Mouse (Mus musculus) thymus, postnatal 14 days (tissue): Measurements from ENCODE around the gene Ccr5.
"Not testable (repeated sequence)": the region's sequence is repeated elsewhere in the genome, so short reads cannot be mapped to it uniquely, and the experiment has no call there.

ENCODE experiments used
- DNase-seq: peaks from one replicate; pipeline ENCODE4 v3.0.0; 2021

Gene Ccr5

DNA sequence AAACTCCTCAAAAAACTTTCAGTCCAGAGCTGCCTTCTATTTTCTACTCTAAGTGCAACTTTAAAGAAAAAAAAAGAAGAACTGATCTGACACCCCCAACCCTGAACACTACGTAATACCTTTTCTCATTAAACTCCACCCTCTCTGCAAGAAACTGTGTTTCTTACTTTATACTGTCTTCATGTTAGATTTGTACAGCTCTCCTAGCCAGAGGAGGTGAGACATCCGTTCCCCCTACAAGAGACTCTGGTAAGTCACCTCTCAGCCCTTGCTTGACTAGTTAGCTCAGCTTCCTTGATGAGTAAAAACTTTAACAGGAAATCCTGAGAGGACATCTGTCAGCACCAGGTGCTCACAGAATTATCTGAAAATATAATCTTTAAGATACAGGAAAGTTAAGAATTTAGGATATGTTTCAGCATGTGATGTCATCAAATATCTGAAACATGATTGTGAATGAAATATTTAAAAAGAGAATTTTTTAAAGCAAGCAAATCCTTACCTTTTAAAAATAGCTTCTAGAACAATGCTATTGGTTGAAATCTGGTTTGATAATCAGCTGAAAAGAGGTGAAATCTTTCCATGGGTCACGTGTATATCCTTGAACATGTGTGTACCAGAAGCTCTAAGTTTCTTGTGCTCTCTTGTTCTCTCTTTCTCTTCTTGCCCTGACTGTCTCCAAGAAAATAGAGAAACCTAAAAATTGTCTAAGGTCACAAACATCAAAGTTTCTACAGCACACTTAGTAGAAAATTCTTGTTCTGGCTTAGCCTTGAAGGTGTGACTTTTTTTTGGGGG, at the start of gene Ccr5:
Gene Ccr5 (plus strand): TSS at position 157 of the 798 bp plus-strand sequence.
- peak; percentile 51 for DNase-seq

DNA sequence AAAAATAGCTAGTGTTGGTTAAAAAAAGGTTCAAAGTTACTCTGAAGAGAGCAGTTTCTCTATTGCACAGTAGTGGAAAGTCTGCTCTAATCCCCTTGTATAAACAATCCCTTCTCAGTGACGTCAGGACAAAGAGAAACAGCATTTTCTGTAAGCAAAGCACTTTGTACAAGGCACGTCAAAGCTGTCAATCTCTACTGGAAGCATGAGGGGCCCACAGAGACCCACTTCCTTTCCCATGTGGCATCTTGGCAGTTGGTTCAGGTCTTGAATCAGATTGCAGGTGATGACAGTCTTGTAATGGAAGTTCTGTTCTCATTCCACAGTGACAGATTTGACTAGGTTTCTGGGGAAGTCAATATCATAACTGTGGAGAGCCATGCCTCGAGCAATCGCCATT, 41.5 kb upstream of the Ccr5 start:
- no peak for DNase-seq

GRCm38 (mm10) chr9:124080471-124080870, 40.9 kb upstream of the Ccr5 start:
- not testable (repeated sequence) for DNase-seq

- no peak for DNase-seq
These were observed 30.9 kb upstream of the Ccr5 start for GRCm38 (mm10) chr9:124090441-124090840.

DNA sequence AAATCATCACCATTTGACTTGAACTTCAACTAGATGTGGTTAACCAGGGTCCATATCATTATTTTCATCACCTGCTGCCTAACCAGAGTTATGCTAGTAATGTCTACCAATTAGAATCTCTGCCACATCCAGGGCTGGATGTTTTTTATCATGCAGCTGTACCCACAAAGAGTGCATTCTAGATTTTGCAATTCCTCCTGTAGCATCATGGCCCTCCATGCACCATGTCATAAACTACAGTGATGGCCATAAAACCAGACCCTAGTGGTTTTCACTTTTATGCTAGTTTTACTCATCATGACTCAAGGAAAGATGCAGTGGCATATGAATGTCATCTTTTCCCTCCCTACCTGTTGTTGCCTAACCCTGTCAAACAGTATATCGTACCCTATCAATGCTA, 22.2 kb upstream of the Ccr5 start:
- DNase-seq: no peak

DNA sequence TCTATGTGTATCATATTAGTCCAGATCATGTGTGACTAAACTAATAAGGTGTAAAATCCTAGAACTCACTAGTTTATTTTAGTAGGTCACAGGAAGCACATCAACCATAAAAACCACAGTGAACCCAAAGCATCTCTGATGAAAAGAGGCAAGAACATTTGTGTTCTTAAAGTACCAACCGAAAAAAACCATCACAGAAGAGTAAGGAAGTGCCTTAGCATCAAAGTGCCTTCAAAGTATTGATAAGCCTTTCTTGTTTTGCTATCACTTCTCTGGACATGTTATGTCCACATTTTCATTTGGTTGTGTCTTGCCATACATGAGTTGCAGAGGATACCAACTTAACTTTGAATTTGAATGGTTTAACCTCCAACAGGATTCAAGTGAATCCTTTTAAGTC, 21.0 kb upstream of the Ccr5 start:
- DNase-seq: peak; percentile 24

DNA sequence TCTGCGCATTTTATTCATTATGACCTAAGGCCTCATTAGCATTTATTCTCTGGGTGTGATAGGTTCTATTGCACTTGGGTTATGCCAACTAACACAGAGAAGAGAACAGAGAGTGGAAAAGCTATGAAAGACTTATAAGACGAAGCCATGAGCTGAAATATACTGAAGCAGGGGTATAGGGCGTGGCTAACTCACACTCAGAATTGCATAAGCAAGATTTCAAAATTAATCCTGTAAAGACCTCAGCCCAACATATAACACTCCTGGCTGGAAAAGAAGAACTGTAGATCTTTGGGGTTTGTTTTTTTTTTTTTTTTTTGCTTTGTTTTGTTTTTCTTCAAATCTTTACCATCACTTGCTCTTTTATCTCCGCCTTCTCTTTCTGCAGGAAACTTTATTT, 19.6 kb upstream of the Ccr5 start, which contains the start of gene Ccr2:
Gene Ccr2 (plus strand): TSS at position 228 of the 400 bp plus-strand sequence.
- no peak for DNase-seq

GRCm38 (mm10) chr9:124103199-124103598, 18.1 kb upstream of the Ccr5 start:
- no peak for DNase-seq

GRCm38 (mm10) chr9:124105196-124105595, 16.1 kb upstream of the Ccr5 start:
- no peak for DNase-seq

DNA sequence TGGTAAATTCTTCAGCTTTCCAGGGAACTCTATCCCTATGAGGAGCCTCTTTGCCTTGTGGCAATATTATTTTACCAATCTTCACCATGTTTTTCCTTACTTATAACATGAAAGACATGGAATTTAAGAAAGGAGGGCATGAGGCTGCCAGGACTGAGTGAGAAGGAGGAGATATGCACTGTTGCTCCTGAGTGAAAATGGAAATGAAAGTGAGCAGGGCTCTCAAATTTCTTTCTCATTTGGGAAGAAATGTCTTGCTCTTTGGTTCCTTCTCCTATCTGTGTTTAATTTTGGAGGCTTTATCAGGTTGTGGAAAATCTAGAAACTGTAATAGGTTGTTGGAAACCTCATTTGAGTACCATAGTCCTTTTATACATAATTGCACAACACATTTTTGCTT, 14.1 kb upstream of the Ccr5 start:
- DNase-seq: no peak

- no peak for DNase-seq
These were observed 12.8 kb upstream of the Ccr5 start for GRCm38 (mm10) chr9:124108356-124109127.

DNA sequence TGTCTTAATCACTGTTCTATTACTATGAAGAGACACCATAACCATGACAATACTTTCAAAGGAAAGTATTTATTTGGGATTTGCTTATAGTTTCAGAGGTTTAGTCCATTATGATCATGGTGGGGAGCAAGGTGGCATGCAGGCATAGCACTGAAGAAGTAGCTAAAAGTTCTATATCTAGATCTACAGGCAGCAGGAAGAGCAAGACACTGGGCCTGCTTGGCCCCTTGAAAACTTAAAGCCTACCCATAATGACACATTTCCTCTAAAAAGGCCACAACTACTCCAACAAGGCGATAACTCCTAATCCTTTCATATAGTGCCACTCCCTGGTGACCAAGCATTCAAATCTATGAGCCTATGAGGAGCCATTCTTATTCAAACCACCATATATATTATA, 9.3 kb upstream of the Ccr5 start:
- no peak for DNase-seq

- DNase-seq: no peak
These were observed 8.6 kb upstream of the Ccr5 start for GRCm38 (mm10) chr9:124112591-124113239.

GRCm38 (mm10) chr9:124113777-124114176, 7.6 kb upstream of the Ccr5 start:
- no peak for DNase-seq

- DNase-seq: peak; percentile 76
These were observed 2.9 kb upstream of the Ccr5 start for GRCm38 (mm10) chr9:124118489-124118888.

GRCm38 (mm10) chr9:124125576-124125975, 4.2 kb downstream of the Ccr5 start:
- DNase-seq: no peak

DNA sequence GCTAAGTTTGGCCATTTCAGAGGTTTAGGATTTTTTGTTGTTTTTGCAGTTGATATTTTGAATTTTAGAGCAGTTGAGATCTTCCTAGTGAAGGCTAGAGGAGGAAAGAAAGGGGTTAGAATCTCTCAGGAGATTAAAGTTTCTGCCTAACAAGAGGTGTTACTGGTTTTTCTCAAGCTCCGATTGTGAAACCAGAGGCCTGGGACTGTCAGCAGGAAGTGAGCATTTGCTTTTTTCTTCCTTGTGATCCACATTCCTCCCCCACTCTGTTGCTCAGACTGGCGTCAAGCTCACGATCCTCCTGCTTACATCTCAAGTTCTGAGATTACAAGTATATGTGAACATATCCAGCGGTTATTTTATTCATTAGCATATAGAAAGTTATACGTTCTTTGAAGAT, 5.0 kb downstream of the Ccr5 start:
- peak; percentile 40 for DNase-seq

DNA sequence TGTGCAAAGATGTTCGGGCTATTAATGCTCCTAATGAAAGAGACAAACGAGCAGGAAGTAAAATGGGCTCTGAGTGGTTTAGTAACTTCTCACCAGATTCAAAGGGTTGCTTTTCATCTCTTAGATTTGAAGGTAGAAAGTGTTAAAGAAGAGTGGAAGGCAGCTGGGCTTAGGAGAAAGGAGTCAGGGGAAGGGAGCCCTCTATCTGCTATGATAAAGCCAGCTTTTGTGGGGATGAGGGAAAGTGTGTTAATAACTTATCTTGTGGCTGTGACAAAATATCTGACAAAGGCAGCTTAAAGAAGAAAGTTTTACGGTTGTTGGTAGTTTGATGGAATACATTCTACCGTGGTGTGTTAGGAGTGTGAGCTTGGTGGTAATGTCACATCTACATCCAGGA, 6.1 kb downstream of the Ccr5 start:
- DNase-seq: no peak

GRCm38 (mm10) chr9:124128379-124128778, 7.0 kb downstream of the Ccr5 start:
- peak; percentile 67 for DNase-seq

GRCm38 (mm10) chr9:124132899-124133298, 11.6 kb downstream of the Ccr5 start:
- DNase-seq: not testable (repeated sequence)

GRCm38 (mm10) chr9:124134919-124135318, 13.6 kb downstream of the Ccr5 start:
- not testable (repeated sequence) for DNase-seq

DNA sequence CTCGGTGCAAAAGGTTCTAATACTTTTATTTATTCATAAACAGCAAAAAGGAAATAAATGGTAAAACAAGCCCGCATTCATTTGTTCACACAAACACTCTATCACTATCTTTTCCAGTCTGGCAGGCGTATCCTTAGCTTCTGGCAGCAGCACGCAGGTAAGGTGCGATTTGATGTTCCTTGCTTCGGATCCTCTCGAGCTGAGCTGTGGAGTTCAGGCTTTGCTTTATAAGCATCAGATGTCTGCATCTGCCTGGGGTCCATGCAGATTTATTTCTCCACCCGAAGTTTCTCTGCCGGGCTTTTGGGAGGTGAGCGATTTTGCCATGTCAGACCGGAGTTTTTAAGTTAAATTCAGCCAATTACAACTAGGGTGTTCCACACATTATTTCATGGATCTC, 16.3 kb downstream of the Ccr5 start:
- DNase-seq: no peak

DNA sequence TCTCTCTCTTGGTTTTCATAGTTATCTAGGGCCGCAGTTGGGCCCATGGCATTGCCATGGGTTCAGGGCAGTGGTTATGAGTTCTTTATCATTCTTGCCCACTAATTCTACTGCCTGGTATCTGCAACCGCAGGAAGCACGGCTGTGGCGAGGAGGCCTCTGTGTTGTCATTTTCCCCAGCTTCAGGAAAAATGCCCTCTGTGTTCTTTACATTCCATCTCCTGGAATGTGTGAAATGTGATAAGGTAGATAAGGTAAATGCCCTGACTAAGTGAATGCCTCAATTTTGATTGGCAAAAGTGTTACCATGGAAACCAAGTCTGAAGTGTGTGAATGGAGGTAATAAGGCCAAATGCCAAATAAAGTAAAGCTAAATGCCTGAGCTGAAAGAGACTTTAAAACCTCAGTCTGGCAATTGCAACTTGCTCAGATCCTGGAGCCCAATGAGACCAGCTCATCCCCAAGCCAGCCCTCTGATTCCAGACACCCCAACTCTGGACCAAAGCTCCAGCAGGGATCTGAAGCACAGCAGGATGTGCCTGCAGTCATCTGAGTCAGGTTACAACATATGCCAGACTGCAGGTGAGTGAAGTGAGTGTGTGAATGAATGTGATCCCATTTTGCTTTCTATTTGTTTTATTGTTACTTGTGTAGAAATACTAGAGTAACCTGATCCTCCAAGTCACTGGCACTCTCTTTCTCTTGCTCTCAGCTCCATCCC, 16.9 kb downstream of the Ccr5 start:
- no peak for DNase-seq
